Mouse (Mus musculus): ENCODE measurements around the gene Agtr1b.

Agtr1b gene

DNA sequence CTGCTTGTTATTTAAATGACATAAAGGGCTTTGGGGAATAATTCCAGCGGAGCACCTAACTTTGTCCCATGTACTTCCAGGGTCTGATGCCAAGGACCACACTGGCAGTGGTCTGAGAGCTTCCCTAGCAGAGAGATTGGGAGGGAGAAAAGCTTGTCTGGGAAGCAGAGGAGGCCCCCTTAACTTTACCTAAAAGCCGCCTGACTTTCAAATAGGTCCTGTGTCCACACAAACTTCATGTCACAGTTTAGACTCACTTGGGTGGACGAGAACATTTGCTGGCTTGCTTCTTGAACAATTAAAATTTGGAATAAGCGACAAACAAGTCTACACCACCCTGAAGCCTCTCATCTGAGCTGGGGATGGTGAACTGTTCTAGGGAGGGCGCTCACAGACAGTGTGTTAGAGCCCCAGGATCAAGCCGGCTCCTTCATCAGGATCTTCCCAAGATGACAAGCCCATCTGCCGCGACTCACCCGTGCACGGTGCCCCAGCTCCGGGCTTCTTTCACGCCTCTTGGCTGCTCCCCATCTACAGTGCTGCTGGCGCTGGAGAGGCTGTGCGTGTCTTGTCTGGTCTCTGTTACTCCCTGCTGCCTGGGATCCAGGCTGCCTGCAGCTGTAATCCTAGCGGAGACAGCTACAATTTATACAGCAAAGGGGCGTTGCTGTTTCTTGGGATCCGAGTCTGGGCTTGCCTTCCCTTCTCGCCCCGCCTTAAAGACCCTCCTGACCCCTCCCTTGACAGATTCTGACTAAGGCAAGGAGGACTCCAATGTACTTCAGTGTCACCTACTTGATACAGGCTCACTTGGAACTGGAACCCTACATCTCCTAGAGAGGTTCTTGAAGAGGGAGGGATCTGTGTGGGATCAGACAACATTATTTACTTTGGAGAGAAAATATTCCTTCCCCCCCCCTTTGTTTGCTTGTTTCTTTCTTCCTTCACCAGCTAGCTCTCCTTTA lies at the start of gene Agtr1b:
Agtr1b (minus strand) TSS at position 620 of the 965 bp plus-strand sequence.
- peak in 1 of 2 experiments; percentile 16 for DNase-seq (ENCODE audit: low spot score in 2 of 2)

DNA sequence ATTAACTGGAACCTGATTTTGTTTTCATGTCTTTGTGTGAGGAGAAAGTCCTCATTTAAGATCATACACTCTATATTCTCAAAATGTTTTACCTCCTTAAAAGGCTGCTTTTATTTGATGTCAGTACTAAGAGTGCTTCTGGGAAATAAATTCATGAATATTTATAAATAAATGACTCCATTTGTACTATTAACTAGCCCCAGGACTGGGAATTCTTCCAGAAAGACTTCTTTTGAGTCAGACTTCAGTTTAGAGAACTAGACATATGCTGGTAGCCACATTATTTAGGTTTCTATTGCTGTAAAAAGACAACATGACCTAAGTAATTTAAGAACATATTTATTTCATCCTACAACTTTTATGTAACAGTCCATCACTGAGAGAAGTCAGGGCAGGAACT lies 13.4 kb downstream of the Agtr1b start:
- DNase-seq (ENCODE audit: low spot score in 2 of 2): no peak

DNA sequence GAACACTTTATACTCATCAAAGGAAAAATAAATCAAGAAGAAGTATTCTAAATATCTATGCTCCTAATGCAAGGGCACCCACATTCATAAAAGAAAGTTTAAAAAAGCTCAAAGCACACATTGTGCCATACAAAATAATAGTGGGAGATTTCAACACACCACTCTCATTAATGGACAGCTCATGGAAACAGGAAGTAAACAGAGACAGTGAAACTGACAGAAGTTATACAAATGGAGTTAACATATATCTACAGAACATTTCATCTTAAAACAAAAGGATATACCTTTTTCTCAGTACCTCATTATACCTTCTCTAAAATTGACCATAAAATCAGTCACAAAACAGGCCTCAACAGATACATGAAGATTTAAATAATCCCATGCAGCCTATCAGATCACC lies 18.8 kb downstream of the Agtr1b start:
- DNase-seq (ENCODE audit: low spot score in 2 of 2): no peak

DNA sequence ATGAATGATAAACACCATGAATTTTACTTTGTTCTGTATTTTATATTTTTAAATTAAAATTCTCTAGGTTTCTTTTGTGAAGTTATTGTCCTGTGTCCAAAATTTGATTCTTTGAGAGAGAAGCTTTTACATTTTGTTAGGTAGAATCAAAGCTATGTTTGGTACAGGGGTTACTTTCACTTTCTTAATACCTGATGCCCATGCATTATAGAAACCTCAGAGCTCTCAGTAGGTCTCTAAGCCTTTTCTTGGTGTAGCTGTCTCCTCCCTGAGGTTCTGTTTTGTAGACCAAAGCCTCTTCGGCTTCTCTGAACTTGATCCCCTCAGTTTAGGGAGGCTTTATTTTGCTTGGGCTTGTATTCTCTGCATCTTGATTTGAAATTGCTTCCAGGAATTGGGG lies 26.6 kb downstream of the Agtr1b start:
- DNase-seq (ENCODE audit: low spot score in 2 of 2): no peak

DNA sequence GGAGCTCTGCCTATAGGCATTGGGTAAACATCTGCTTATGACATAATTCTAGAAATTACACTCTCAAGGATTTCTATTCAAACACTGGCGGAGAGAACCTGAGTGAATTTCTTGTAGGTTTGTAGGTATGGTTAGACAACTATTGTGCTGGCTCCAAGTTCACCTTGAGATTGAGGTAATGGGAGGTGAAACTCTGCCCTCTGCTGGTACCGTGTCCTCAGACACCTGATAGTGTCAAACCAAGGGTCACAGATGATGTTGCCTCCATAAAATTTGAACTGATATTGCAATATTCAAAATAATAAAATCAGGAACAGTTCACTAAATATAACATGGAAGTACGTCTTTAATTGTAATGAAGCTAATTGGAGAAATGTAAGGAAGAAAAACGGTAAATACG lies 32.3 kb downstream of the Agtr1b start:
- no peak for DNase-seq (ENCODE audit: low spot score in 2 of 2)

DNA sequence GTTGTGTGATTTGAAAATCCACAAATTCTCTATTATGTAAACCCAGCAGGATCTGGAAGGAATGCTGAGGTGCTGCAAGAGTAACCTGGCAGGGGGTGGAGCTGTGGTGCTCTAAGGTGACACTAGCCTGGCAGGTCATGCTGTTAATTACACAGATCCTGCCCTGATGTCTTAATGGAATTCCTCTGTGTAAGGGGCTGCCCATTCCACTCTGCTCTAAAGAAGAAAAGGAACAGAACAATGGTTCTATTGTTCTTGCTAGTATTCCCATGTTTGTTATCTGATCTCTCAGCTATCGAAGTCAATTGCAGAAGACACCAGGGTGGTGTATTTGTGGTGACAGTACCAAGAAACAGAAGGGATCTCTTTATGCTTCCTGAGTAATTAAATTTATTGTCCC lies 49.7 kb downstream of the Agtr1b start:
- DNase-seq (ENCODE audit: low spot score in 2 of 2): no peak

DNA sequence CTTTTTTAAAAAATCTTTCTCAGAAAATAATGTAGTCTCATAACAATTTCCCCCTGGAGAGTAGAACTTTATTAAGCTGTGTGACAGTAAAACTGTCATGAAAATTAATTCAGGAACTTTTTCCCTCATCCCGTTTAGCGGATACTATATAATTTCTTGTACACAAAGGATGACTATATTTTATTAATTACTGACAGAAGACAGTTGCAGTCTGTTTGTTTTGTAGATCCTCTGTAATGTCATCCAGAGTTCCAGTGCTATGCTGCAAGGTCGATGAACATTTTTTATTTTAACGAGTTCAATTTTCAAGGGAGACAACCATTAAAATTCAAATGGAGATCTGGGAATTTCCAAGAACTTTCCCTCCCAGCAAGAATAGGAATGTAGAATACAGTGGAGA lies 57.8 kb downstream of the Agtr1b start:
- no peak for DNase-seq (ENCODE audit: low spot score in 2 of 2)

DNA sequence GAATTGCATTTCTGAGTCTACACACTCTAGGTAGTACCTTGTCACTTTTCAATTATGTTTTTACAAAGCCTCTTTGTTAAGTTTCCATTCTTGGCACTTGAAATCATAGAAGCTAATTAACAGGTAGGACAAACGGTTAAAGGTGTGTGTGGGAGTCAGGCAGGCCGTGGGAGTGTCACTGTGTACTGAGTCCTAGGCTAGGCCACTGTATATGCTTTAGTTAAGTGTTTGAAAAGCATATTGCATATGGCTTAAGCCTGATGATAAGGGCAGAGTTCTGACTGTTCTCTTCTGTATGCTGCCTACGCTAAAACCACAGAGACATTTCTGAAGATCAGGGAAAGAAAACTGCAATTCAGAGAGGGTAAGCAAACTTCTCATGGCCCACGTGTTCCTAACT lies 59.7 kb downstream of the Agtr1b start:
- DNase-seq (ENCODE audit: low spot score in 2 of 2): no peak

DNA sequence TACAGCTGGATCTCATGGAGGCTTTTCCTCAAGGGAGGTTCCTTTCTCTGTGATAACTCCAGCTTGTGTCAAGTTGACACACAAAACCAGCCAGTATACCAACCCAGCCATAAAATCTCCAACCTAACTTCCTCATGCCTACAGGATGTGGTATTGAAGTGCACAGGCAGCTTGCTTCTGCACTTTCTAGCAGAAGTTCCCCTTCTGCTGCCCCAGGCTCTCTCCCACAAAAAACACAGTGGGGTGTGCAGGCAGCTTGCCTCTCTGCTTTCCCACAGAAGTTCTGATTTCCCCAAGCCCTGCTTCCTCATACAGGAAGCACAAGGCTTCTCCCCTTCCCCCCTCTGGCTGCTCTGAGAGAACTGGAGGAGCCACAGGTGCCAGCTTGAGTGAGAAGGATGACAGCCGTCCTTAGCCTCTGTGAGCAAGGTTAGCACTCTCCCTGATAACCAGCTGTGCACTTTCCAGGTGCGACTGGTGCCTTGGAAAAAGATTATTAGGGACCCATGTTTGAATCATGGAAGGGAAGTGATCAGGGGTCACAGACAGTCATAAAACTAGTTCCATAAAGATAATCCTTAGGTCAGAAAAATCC lies 62.1 kb downstream of the Agtr1b start:
- peak; percentile 8 to 12 for DNase-seq (ENCODE audit: low spot score in 2 of 2)

DNA sequence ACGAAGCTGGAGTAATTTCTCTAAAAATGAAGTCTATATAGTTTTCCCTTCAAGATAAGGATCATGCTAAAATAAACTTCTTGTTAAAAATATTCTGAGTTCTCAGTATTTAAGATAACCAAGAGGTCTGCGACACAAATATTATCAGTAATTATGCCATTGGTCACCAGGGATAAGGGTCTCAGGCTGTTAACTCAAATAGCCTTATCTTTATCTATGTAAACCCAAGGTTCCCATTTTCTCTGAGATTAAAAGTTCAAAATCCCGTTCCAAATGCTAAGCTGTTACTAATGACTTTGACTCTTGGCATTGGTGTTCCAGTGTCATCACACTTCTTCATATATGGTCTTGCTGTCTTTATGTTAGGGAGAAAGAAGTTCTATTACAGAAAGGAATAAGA lies 71.4 kb downstream of the Agtr1b start:
- DNase-seq (ENCODE audit: low spot score in 2 of 2): no peak

DNA sequence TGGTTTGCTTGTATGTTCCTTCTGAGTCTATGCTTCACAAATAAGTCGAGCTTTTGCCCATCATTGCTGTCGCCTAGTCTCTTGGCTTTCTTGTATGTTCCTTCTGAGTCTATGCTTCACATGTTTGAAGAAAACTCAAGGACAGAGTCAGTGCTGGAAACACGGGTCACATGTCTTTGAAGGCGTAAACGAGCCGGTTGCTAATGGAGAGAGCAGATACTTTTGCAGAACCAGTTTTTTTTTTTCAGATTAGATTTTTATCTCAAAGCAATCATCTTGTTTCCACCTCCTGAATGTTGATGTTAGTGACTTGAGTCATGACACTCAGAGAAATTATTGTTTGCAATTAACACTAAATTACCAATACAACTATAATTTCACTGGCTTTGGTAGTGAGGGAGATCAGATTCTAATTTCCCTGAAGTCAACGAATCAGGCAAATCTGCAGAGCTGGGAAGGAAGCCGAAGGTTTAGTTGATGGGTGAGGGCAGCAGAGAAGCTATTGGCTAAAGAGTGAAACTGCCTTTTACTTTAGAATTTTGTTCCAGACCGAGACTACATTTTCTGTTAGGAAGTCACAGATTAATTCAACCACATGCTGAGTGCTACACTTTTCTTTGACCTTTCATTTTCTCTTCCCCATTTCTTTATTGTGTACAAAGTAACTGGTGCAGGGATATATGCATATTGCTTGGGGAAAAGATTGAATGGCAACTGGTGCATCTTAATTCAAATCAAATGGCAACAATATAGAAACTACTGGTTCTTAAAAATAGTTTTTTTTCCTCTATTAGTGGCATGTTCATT lies 72.2 kb downstream of the Agtr1b start:
- DNase-seq (ENCODE audit: low spot score in 2 of 2): no peak

DNA sequence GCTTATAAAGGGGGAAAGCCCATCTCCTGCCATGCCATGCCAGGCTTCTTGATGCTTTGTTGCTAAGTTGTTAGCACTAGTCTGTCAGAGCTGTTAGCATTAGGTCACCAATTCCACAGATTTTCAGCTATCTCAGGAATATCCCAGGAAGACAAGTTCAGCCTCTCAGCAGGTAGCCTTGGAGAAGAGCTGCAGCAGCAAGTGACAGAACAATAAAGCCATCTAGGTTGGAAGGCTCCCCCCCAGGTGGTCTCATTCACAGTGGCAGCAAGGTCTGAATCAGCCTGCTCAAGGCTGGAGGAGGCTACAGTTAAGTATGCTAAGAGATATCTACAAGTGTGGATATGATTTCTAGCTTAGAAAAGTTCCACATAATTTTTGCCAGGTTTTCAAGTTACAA lies 75.6 kb downstream of the Agtr1b start:
- DNase-seq (ENCODE audit: low spot score in 2 of 2): no peak

DNA sequence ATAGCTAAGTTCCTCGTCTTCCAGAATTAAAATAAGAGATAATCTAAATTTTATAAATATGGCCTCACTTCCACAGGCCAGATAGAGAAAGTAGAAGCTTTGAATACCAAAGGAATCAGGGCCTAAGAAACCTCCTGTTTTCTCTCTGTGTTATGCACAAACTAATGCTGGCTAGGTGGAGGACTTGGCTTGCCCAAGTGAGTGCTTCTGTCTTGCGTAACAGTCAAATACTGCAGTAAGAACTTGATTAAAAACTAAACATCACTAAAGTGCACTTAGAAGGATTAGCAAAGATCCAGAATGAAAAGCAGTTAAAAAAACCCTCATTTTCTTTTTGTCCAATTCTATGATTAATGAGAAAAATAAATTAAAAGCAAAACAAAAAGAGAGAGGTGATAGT lies 78.2 kb downstream of the Agtr1b start:
- no peak for DNase-seq (ENCODE audit: low spot score in 2 of 2)

DNA sequence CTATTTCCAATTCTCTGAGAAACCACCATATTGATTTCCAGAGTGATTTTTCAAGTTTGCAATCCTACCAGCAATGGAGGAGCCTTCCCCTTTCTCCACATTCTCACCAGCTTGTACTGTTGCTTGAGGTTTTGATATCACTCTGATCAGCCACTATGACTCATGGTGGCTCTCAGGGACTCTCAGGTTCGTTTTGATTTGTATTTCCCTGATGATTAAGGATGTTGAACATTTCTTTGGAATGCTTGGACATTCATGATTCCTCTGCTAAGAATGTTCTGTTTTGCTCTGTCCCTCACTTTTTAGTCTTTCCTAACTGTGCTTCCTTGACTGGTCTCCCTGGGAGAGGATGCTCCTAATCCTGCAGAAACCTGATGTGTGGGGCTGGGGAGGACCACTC lies 85.2 kb downstream of the Agtr1b start:
- DNase-seq (ENCODE audit: low spot score in 2 of 2): no peak

DNA sequence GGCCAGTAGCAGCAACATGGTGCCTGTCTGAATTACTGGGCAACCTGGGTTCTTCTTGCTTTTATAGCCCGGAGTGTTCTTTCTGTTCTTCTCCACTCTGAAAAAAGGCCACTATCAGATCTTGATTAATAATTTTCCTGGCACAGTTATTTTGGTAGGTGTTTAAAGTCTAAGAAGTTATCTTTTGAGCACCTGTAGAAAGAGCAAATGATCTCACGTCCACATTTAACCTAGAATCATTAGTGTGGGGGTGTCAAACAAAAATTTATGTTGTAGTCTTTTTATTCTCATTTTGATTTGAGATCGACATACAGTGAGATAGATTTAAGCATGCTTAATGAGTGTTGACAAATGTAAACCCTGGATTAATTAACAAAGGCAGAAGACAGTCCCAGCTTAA lies 91.3 kb downstream of the Agtr1b start, which contains the start of gene Cpb1:
Cpb1 (minus strand) TSS at position 101 of the 400 bp plus-strand sequence.
- DNase-seq (ENCODE audit: low spot score in 2 of 2): no peak

All from frontal cortex, postnatal 10 days (tissue).